Mouse (Mus musculus) midbrain, embryonic 13.5 days (tissue): Measurements from ENCODE around the gene Pradc1. TPM values are rescaled to one million over a fixed set of nuclear protein-coding genes. Genes with fewer than 3 reads are reported as not detected.

ENCODE experiments used
- ATAC-seq: fragments of 200-750 bp; cut with Nextera tagmentation; 2 replicates; pipeline ENCODE4 v1.8.0; 2017; ENCODE audit warnings: mild to moderate bottlenecking, moderate TSS enrichment, moderate library complexity
- H3K27ac ChIP-seq: fragments of 300-500 bp; sonication (generic); 2 replicates; pipeline ENCODE4 v1.5.1; 2015; ENCODE audit warnings: inconsistent platforms, mild to moderate bottlenecking, moderate library complexity
- H3K27me3 ChIP-seq: fragments of 300-500 bp; sonication (generic); 2 replicates; pipeline ENCODE4 v1.6.1; 2015; ENCODE audit warnings: mild to moderate bottlenecking, inconsistent platforms
- H3K36me3 ChIP-seq: fragments of 300-500 bp; sonication (generic); 2 replicates; pipeline ENCODE4 v1.6.1; 2015; ENCODE audit warnings: mild to moderate bottlenecking, inconsistent platforms
- H3K4me1 ChIP-seq: fragments of 300-500 bp; sonication (generic); replicated peaks from 2 replicates; pipeline ENCODE4 v1.6.1; 2015; ENCODE audit warnings: inconsistent platforms
- H3K4me2 ChIP-seq: fragments of 300-500 bp; sonication (generic); replicated peaks from 2 replicates; pipeline ENCODE4 v1.6.1; 2015; ENCODE audit warnings: moderate library complexity, mild to moderate bottlenecking, inconsistent platforms
- H3K4me3 ChIP-seq: fragments of 300-500 bp; sonication (generic); replicated peaks from 2 replicates; pipeline ENCODE4 v1.5.1; 2015; ENCODE audit warnings: mild to moderate bottlenecking, inconsistent platforms
- H3K9ac ChIP-seq: fragments of 300-500 bp; sonication (generic); replicated peaks from 2 replicates; pipeline ENCODE4 v1.6.1; 2015; ENCODE audit warnings: mild to moderate bottlenecking, inconsistent platforms
- H3K9me3 ChIP-seq: fragments of 300-500 bp; sonication (generic); 2 replicates; pipeline ENCODE4 v1.6.1; 2016; ENCODE audit warnings: mild to moderate bottlenecking, inconsistent platforms
- WGBS: fragments of 180-500 bp; shearing (Covaris S2); methylation state at CpG from one replicate; pipeline ENCODE4 v1.1.7; 2015; 5-methylcytosine and 5-hydroxymethylcytosine counted together
- polyA plus RNA-seq: library from polyadenylated mRNA; unstranded; fragments of >200 nt; fragmentation: Nextera tagmentation; extraction: Ambion mirVana; gene quantifications from 2 replicates; pipeline ENCODE4 v1.2.1, GENCODE M21; 2015

The Pradc1 gene
- polyA plus RNA-seq, 1 experiment from 2014 or later = 24.3 TPM

- no peak within 1 kb of the TSS for H3K9ac ChIP-seq
- H3K4me3 ChIP-seq = no peak within 1 kb of the TSS
- WGBS = 12% methylated on average over 28 of the region's 28 CpGs
- no peak for ATAC-seq
- peaks cover 19% of the 10 kb centered on the region for H3K27me3 ChIP-seq
- no peak within 1 kb of the TSS for H3K27ac ChIP-seq
- no peak within 1 kb of the TSS for H3K4me2 ChIP-seq
- H3K36me3 ChIP-seq = no peaks in the 10 kb centered on the region
- H3K4me1 ChIP-seq = no peaks in the 10 kb centered on the region
- H3K9me3 ChIP-seq = no peaks in the 10 kb centered on the region
Observed at GRCm38 (mm10) chr6:85423836-85424379, 27.9 kb downstream of the Pradc1 start, which contains the start of gene Noto. Noto (plus strand) TSS chr6:85423886.

- Histone ChIP-seq H3K9me3 (no peaks in the 10 kb centered on the region), H3K4me1 (no peaks in the 10 kb centered on the region), H3K4me2 (no peak overlapping the region), H3K9ac (no peak overlapping the region), H3K27ac (no peak overlapping the region), H3K36me3 (no peaks in the 10 kb centered on the region), H3K27me3 (peaks cover 17% of the 10 kb centered on the region), H3K4me3 (no peak overlapping the region)
- ATAC-seq = no peak
- WGBS = 84% methylated on average over 2 of the region's 2 CpGs
Observed at GRCm38 (mm10) chr6:85419150-85419549, 32.6 kb downstream of the Pradc1 start.

GRCm38 (mm10) chr6:85415829-85416228 lies 35.9 kb downstream of the Pradc1 start:
- ATAC-seq = no peak
- Histone ChIP-seq H3K4me3 (no peak overlapping the region), H3K9me3 (no peaks in the 10 kb centered on the region), H3K36me3 (no peaks in the 10 kb centered on the region), H3K4me1 (no peaks in the 10 kb centered on the region), H3K27me3 (no peaks in the 10 kb centered on the region), H3K9ac (no peak overlapping the region), H3K27ac (no peak overlapping the region), H3K4me2 (no peak overlapping the region)
- WGBS = 65% methylated on average over 3 of the region's 3 CpGs

GRCm38 (mm10) chr6:85410771-85411273 lies 40.9 kb downstream of the Pradc1 start:
- WGBS = 9% methylated on average over 13 of the region's 13 CpGs
- Histone ChIP-seq H3K36me3 (no peaks in the 10 kb centered on the region), H3K9ac (no peak overlapping the region), H3K9me3 (no peaks in the 10 kb centered on the region), H3K4me1 (peaks cover 15% of the 10 kb centered on the region), H3K4me2 (no peak overlapping the region), H3K27ac (no peak overlapping the region), H3K27me3 (peaks cover 34% of the 10 kb centered on the region), H3K4me3 (no peak overlapping the region)
- peak; percentile 85 for ATAC-seq

GRCm38 (mm10) chr6:85409003-85409402 lies 42.8 kb downstream of the Pradc1 start:
- H3K27me3 ChIP-seq = peaks cover 34% of the 10 kb centered on the region
- H3K9me3 ChIP-seq = no peaks in the 10 kb centered on the region
- no peak overlapping the region for H3K27ac ChIP-seq
- H3K4me2 ChIP-seq = peak overlapping the region; percentile 56
- H3K4me3 ChIP-seq = peak overlapping the region; percentile 30
- H3K36me3 ChIP-seq = no peaks in the 10 kb centered on the region
- peaks cover 15% of the 10 kb centered on the region for H3K4me1 ChIP-seq
- under 1% methylated on average over 31 of the region's 31 CpGs for WGBS
- ATAC-seq = peak; percentile 26; the same call in 1 of the 2 replicates
- peak overlapping the region; percentile 57 for H3K9ac ChIP-seq

GRCm38 (mm10) chr6:85403039-85403438 lies 48.7 kb downstream of the Pradc1 start:
- Histone ChIP-seq H3K4me3 (no peak overlapping the region), H3K9ac (no peak overlapping the region), H3K36me3 (no peaks in the 10 kb centered on the region), H3K27ac (peak overlapping the region; percentile 78), H3K27me3 (peaks cover 9% of the 10 kb centered on the region), H3K4me1 (0 out of 2 replicates have a peak, but pooled peaks cover 11% of the 10 kb centered on the region), H3K4me2 (no peak overlapping the region), H3K9me3 (no peaks in the 10 kb centered on the region)
- no peak for ATAC-seq
- WGBS = 64% methylated on average over 10 of the region's 10 CpGs

GRCm38 (mm10) chr6:85402613-85403012 lies 49.2 kb downstream of the Pradc1 start:
- Histone ChIP-seq H3K27ac (peak overlapping the region; percentile 63), H3K9me3 (no peaks in the 10 kb centered on the region), H3K27me3 (peaks cover 5% of the 10 kb centered on the region), H3K9ac (no peak overlapping the region), H3K4me3 (no peak overlapping the region), H3K4me1 (0 out of 2 replicates have a peak, but pooled peaks cover 11% of the 10 kb centered on the region), H3K36me3 (no peaks in the 10 kb centered on the region), H3K4me2 (no peak overlapping the region)
- no peak for ATAC-seq
- WGBS = 44% methylated on average over 2 of the region's 2 CpGs

- no peak overlapping the region for H3K9ac ChIP-seq
- no peak overlapping the region for H3K4me2 ChIP-seq
- no peaks in the 10 kb centered on the region for H3K36me3 ChIP-seq
- H3K4me1 ChIP-seq = 0 out of 2 replicates have a peak, but pooled peaks cover 11% of the 10 kb centered on the region
- 39% methylated on average over 5 of the region's 5 CpGs for WGBS
- ATAC-seq = no peak
- no peak overlapping the region for H3K27ac ChIP-seq
- no peaks in the 10 kb centered on the region for H3K27me3 ChIP-seq
- H3K9me3 ChIP-seq = no peaks in the 10 kb centered on the region
- no peak overlapping the region for H3K4me3 ChIP-seq
Observed at GRCm38 (mm10) chr6:85399715-85400114, 52.1 kb downstream of the Pradc1 start.

- no peak overlapping the region for H3K9ac ChIP-seq
- WGBS = 50% methylated on average over 1 of the region's 1 CpGs
- no peak overlapping the region for H3K27ac ChIP-seq
- H3K4me3 ChIP-seq = no peak overlapping the region
- H3K4me1 ChIP-seq = 0 out of 2 replicates have a peak, but pooled peaks cover 3% of the 10 kb centered on the region
- H3K4me2 ChIP-seq = no peak overlapping the region
- H3K9me3 ChIP-seq = no peaks in the 10 kb centered on the region
- H3K27me3 ChIP-seq = no peaks in the 10 kb centered on the region
- ATAC-seq = no peak
- no peaks in the 10 kb centered on the region for H3K36me3 ChIP-seq
Observed at GRCm38 (mm10) chr6:85397165-85397564, 54.6 kb downstream of the Pradc1 start.

Other genes starting within 250 kb of the Pradc1 start
- 12.6 and 13.4 TPM in 2 replicates for gene Sfxn5, start 118.5 kb downstream of the Pradc1 start, polyA plus RNA-seq
- gene Rab11fip5, start 77.3 kb downstream of the Pradc1 start, polyA plus RNA-seq = 12.2 and 12.4 TPM in 2 replicates
- gene Noto, start 28.1 kb downstream of the Pradc1 start, polyA plus RNA-seq = not detected in 2 replicates
- gene Smyd5, start 20.0 kb downstream of the Pradc1 start, polyA plus RNA-seq = 51.2 and 51.5 TPM in 2 replicates
- 630 and 636 TPM in 2 replicates for gene Cct7, start 456 bp downstream of the Pradc1 start, polyA plus RNA-seq
- 4.7 and 5.0 TPM in 2 replicates for gene Fbxo41, start 51.0 kb upstream of the Pradc1 start, polyA plus RNA-seq
- not detected in 2 replicates for gene Egr4, start 61.6 kb upstream of the Pradc1 start, polyA plus RNA-seq
- gene Alms1, start 135.6 kb upstream of the Pradc1 start, polyA plus RNA-seq = 6.5 and 7.3 TPM in 2 replicates